Mouse (Mus musculus): Measurements from ENCODE around the gene Pigl.
"Not testable (repeated sequence)": the region's sequence is repeated elsewhere in the genome, so short reads cannot be mapped to it uniquely, and the experiment has no call there.

Pigl gene

GRCm38 (mm10) chr11:62467289-62467688, 9.0 kb downstream of the Pigl start:
- in situ Hi-C loops (cut with MboI, MseI): loop anchor here in 1 of 2 experiments (10.0 kb wide), 2 partner anchors 208 to 782 kb away; partner anchors contain the start of gene Fam83g

DNA sequence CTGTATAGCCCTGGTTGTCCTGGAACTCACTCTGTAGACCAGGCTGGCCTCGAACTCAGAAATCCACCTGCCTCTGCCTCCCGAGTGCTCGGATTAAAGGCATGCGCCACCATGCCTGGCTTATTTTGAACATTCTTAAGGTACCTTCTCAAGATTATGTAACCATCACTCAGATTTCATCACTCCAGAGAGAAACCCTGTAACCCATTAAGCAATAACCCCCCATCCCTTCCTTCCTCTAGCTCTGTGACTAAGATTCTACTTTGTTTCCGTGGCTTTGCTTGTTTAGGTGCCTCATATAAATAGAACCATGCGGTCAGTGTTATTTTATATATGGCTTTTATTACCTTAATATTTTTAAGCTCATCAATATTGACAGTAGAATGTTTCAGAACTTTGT, 12.2 kb downstream of the Pigl start:
- in situ Hi-C loops (cut with MboI, MseI): no loop called here

DNA sequence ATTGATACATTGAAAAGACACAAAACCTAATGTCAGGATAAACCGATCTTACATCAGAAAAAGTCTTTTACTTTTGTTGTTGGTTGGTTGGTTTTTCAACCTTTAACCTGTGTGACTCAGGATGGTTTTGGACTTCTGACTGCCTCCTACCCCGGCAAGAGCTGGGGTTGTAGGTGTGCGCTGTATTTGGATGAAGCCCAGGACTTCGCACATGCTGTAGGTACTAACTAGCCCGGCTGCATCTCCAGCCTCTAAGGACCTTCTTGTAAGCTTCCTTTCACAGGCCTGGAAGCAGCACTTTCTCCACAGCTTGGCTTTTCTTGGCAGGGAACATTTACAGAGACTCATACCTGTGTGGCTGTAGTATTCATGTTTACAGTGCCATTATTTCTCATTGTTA, 15.3 kb downstream of the Pigl start:
- in situ Hi-C loops (cut with MboI, MseI): no loop called here

DNA sequence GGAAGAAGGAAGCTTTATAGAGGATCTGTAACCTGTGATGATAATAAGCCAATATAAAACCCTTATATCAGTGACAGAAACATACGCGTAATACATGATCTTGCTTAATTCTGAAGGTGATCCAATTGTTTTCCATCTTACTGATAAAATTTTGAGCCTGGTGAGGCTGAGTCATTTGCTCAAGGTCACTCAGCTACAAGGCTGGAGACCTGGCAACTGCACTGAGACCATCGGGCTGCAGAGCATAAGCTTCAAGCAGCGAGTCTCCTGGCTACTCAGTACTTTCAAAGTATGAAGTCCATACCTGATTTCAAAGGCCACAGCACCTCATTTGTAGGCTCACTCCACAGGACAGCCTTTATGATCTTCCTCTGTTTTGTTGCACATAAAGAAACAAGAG, 17.9 kb downstream of the Pigl start:
- in situ Hi-C loops (cut with MboI, MseI): no loop called here

DNA sequence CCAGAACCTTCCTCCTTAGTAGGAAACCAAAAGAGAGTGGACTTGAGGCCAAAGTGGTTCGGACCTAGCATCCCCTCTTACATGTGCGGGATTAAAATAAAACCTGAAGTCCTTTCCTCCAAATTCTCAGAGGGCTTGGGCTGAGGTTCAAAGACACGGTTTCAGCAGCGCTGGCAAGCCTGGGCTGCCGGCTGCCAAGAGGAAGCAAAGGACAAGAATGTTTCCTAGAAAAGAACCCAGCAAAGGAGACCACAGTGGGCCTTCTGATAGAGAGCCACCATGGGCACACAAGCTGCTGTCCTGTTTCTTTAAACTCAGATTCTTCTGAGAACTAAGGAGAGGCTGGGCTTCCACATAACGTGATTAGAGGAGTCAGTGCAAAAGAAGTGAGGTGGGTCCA, 20.7 kb downstream of the Pigl start:
- in situ Hi-C loops (cut with MboI, MseI): no loop called here

- in situ Hi-C loops (cut with MboI, MseI): no loop called here
These were observed 21.3 kb downstream of the Pigl start for GRCm38 (mm10) chr11:62479581-62479980.

DNA sequence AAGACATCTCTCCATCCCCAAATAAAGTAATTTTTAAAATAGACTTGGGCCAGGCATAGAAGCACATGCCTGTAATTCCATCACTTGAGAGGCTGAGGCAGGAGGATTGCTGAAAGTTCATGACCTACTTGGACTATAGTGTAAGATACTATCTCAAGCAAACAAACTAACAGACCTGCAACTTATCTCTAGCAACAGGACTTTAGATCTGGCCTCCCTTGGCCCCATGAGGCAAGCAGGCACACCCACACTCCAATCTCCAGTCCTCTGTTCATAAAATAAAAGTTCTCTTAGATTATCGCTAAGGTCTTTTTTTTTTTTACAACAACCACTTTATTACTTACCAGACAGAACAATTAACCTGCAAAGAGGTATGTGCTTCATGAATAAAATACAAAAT, 28.7 kb downstream of the Pigl start:
- in situ Hi-C loops (cut with MboI, MseI): no loop called here

DNA sequence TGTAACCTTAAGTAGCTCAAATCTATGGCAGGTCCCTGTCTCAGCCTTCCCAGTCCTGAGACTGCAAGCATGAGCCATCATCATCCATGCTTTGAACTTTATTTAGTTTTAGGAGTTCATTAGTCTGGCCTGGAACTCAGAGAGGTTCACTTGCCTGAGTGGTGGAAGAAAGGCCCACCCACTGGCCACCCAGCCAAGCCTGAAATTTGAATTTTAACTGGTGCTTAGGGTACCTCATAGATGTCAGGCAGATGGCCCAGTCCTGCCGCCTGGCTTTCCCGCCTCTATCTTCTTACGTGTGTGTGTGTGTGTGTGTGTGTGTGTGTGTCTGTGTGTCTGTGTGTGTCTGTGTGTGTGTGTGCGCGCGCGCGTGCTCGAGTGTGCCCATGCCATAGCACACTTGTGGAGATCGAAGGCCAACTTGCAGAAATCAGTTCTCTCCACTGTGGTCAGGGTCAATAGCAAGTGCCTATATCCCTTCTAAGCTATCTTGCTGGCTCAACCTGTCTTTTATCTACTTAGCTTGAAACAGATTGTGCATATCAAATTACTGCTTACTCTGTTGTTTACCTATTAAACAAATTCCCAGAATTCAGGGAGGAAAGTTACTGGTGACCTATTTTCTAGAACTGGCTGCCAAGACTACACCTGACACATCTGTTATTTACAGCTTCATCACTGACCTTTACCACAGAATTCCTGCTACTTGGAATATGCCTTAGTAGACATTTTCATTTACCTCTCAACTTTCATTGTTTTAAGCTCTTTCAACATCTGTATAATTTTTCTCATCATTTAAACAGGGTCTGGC, 29.5 kb downstream of the Pigl start:
- in situ Hi-C loops (cut with MboI, MseI): no loop called here

DNA sequence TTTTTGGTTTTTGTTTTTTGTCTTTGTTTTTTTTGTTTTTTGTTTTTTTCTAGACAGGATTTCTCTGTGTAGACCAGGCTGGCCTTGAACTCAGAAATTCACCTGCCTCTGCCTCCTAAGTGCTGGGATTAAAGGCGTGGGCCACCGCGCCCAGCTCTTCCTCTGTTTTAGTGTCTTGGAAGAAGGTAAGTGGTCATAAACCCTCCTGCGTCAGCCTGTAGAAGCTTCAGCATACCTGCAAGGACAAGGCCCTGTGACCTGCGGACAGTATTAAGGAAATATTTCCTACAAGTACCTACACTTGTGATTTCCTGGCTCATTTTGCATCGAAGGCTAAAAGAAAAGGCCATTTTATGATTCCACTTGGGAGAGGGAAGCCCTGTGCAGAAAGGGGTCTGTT, 35.4 kb downstream of the Pigl start:
- in situ Hi-C loops (cut with MboI, MseI): no loop called here

GRCm38 (mm10) chr11:62494754-62495275, 36.6 kb downstream of the Pigl start:
- in situ Hi-C loops (cut with MboI, MseI): no loop called here

DNA sequence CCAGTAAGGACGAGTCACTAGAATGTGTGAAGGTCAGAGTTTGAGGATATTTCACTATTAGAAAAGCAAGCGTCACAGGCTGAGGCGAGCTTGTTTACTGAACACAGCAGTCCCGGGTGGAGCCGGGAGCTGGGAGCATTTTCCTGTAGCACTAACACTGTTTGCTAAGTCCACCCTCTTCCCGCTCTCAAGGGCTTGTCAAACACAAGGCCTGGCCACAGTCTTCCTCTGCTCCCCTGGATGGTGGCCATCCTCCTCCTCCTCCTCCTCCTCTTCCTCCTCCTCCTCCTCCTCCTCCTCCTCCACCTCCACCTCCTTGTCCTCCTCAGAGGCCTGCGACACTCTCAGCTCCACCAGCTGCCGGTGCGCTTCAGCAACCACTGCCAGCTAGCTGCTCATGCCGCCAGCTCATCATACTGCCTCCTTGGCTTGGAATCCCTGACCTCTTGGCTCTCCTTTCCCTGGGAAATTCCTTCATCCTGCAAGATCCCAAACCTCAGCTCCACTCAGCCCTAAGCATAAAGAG, 37.1 kb downstream of the Pigl start:
- in situ Hi-C loops (cut with MboI, MseI): no loop called here

DNA sequence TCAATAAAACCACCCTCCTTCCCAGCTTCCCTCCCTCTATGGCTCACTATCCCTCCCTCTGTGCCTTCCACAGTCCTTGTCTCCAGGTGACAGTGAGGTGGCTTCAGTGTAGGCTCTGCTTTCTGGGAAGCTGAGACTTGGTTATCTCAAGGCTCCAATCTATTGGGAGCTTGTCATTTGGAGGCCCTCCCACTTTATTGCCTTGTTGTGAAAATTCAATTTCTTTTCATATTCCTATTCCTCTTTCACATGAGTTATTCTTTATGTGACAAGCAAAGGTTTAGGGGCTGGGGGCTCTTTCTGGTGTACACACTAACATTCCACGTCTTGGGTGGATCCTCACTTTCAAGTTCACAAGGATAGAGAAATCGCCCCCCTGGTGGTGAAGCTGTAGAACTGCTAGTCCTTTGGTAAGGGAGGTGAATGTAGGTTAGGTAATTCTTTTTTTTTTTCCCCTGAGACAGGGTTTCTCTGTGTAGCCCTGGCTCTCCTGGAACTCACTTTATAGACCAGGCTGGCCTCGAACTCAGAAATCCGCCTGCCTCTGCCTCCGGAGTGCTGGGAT, 38.0 kb downstream of the Pigl start:
- in situ Hi-C loops (cut with MboI, MseI): no loop called here

DNA sequence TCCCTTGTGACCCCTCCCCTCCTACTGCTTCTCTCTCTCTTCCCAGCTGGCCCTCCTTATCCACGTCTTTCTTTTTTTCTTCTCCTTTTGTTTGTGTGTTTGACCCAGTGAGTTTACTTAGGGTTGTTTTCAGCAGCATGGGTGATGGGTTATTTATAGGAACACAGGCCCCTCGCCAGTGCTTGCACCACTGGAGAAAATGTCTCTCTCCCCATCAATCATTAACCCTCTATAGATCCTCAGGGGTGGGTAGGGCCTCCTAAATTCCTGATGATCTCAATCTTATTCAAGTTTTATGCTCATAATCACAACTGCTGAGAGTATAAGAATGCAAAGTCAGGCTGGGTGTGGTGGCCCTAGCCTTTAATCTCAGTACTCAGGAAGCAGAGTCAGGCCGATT, 38.9 kb downstream of the Pigl start:
- in situ Hi-C loops (cut with MboI, MseI): no loop called here

GRCm38 (mm10) chr11:62498802-62499201, 40.5 kb downstream of the Pigl start:
- in situ Hi-C loops (cut with MboI, MseI): no loop called here

GRCm38 (mm10) chr11:62500529-62500928, 42.3 kb downstream of the Pigl start:
- in situ Hi-C loops (cut with MboI, MseI): no loop called here

- in situ Hi-C loops (cut with MboI, MseI): no loop called here
These were observed 49.4 kb downstream of the Pigl start for GRCm38 (mm10) chr11:62507683-62508082.

GRCm38 (mm10) chr11:62508365-62508764, 50.1 kb downstream of the Pigl start:
- in situ Hi-C loops (cut with MboI, MseI): not testable (repeated sequence)

DNA sequence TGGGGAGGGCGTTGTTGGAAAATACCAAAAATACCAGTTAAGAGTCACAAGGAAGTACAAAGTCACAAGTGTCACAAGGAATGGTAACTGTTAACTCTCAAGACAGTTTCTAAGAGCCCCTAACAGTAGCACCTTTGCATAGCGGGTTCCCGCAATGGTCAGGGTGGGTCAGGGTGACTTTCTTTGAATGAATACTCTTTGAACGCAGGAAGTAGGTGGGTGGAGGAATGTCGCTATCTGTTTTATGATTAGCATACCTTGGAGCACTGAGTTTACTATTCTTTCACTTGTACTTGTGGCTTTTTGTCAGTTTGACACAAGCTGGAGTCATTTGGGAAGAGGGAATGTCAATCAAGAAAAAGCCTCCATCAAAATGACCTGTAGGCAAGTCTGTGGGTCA, 50.6 kb downstream of the Pigl start:
- in situ Hi-C loops (cut with MboI, MseI): not testable (repeated sequence)

DNA sequence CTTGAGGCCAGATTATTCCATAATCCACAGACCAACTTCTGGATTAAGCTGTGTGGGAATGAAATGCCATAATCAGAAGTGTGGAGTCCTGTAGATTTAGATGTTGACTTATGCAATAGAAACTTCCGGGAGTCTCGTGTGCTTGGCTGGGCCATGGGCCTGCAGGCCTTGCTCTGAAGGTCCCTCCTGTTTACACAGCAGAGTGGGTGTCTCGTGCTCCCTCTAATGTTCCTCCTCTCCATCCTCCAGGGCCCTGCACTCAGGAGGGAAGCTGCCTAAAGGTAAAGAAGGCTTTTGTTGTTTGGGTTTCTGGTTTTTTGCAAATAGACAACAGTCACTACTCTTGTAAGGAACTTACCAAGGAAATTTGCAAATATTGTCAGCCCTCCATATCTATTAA, 51.3 kb downstream of the Pigl start:
- in situ Hi-C loops (cut with MboI, MseI): no loop called here

- in situ Hi-C loops (cut with MboI, MseI): loop anchor here in 1 of 2 experiments (5.0 kb wide), 1 partner anchor 199 kb away; no protein-coding TSS in a partner anchor
These were observed 52.7 kb downstream of the Pigl start for GRCm38 (mm10) chr11:62510956-62511355.

GRCm38 (mm10) chr11:62511444-62512202, 53.4 kb downstream of the Pigl start:
- in situ Hi-C loops (cut with MboI, MseI): loop anchor here in 1 of 2 experiments (5.0 kb wide), 1 partner anchor 199 kb away; no protein-coding TSS in a partner anchor

All from T-helper 17 cell (primary cell).